ENCODE assay signal across 15 mouse cellular contexts in the genomic region with DNA sequence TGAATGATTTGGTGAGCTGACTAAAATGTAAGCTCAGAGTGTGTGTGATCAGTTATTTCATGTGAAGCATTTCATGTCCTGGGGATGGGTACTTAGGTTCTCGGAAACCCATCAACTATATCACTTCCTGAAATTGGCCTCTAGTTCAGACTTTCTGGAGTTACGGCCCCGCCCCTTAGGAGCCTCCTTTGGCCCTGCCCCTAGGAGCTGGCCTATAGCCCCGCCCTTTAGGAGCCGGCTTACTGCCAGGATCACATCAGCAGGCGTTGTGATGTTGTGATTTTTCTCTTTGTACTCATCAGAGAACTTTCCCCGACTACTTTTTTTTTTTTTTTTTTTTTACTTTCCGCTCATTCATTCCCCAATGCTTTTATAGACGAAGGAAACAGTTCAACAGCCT.
DNase-seq lines count a peak whose midpoint lies in the region; ATAC-seq and TF ChIP-seq lines count a peak whose summit lies in the region.
"Had no signal": no experiment of that assay in that cellular context is flagged by ENCODE, and none has a peak within 500 bp of the region (broad histone marks: within the 10 kb centered on the region; RNA-seq: fewer than 3 reads in every experiment).

No protein-coding gene starts in this region.

- H3K4me2 ChIP-seq in lung, embryonic 15.5 days, result no peak overlapping the region
- H3K4me2 ChIP-seq: liver, embryonic 15.5 days; stomach, embryonic 15.5 days had no signal

- no peaks in the 10 kb centered on the region for H3K27me3 ChIP-seq in lung, embryonic 15.5 days
- H3K27me3 ChIP-seq: liver, embryonic 15.5 days; stomach, embryonic 15.5 days had no signal

- intact Hi-C loops in gastrocnemius, adult 2 months (cut with DNase I), result loop anchor here (10.0 kb wide), 1 partner anchor 319 kb away; no protein-coding TSS in a partner anchor

- no peaks in the 10 kb centered on the region for H3K36me3 ChIP-seq in lung, embryonic 15.5 days
- H3K36me3 ChIP-seq: liver, embryonic 15.5 days; midbrain, embryonic 10.5 days; stomach, embryonic 15.5 days had no signal

- 36% methylated on average over 9 of the region's 9 CpGs for WGBS in lung, embryonic 15.5 days

- TF ChIP-seq CTCF in gastrocnemius, adult 2 months (IDR thresholded peaks at IDR 0.05), result no peak
- TF ChIP-seq CTCF in brain, embryonic 14.5 days (IDR thresholded peaks at IDR 0.05; ENCODE audit: borderline replicate concordance, extremely low read depth, insufficient read depth, insufficient read length), result no peak

- peak; percentile 55; the same call in 1 of the 2 replicates for ATAC-seq in lung, embryonic 15.5 days (ENCODE audit: borderline replicate concordance, extremely low read depth, low FRiP score, low TSS enrichment)
- no peak for ATAC-seq in cerebellum, adult (ENCODE audit: insufficient number of reproducible peaks, low FRiP score, low TSS enrichment)
- ATAC-seq: CD4-positive, CD25-positive, alpha-beta regulatory T cell, adult 4 months; inflammation-experienced regulatory T-cells, adult 6 months had no signal

- H3K9me3 ChIP-seq in lung, embryonic 15.5 days, result no peaks in the 10 kb centered on the region
- H3K9me3 ChIP-seq: liver, embryonic 15.5 days; midbrain, embryonic 10.5 days; stomach, embryonic 15.5 days had no signal

- H3K4me1 ChIP-seq in lung, embryonic 15.5 days, result no peaks in the 10 kb centered on the region
- H3K4me1 ChIP-seq: liver, embryonic 15.5 days; stomach, embryonic 15.5 days had no signal

- no peak for TF ChIP-seq POLR2A in brain, embryonic 14.5 days (IDR thresholded peaks at IDR 0.05; ENCODE audit: borderline replicate concordance, extremely low read depth, insufficient read depth, insufficient read length, poor library complexity, severe bottlenecking)

- H3K9ac ChIP-seq in lung, embryonic 15.5 days, result no peak overlapping the region
- H3K9ac ChIP-seq: liver, embryonic 15.5 days; stomach, embryonic 15.5 days had no signal

- no peak overlapping the region for H3K4me3 ChIP-seq in gastrocnemius, adult 2 months
- H3K4me3 ChIP-seq in lung, embryonic 15.5 days, result no peak overlapping the region
- H3K4me3 ChIP-seq: heart, adult 2 months; liver, embryonic 15.5 days; midbrain, embryonic 10.5 days; stomach, embryonic 15.5 days had no signal

- no peak overlapping the region for H3K27ac ChIP-seq in gastrocnemius, adult 2 months
- no peak overlapping the region for H3K27ac ChIP-seq in lung, embryonic 15.5 days
- H3K27ac ChIP-seq: heart, adult 2 months; liver, embryonic 15.5 days; midbrain, embryonic 10.5 days; stomach, embryonic 15.5 days had no signal

- peak; percentile 26 for DNase-seq in gastrocnemius, adult 2 months
- no peak for DNase-seq in gastrocnemius, adult 8-10 months (ENCODE audit: low spot score in 2 of 2)
- DNase-seq in lung, postnatal 25 days (ENCODE audit: low spot score), result no peak
- DNase-seq in brain, embryonic 14.5 days (ENCODE audit: low read depth), result peak; percentile 55
- peak; percentile 47 to 62 for DNase-seq in lung, postnatal 4 days
- no peak for DNase-seq in natural killer cell, adult 2 months (ENCODE audit: low spot score in 2 of 2)
- DNase-seq: cerebellum, postnatal 36 days; heart, adult 2 months had no signal

Comparison
In these comparisons a context has a peak if more than half of its experiments do, and no peak if none do; other contexts are left out.
1. DNase-seq: peak in gastrocnemius, adult 2 months (single experiment), brain, embryonic 14.5 days (single experiment) and lung, postnatal 4 days (2 of 2); none in gastrocnemius, adult 8-10 months (0 of 2), lung, postnatal 25 days (single experiment) and natural killer cell, adult 2 months (0 of 2).